ENCODE assay signal across 23 mouse cellular contexts in genomic region chr3:120861641-120862040, GRCm38 (mm10).
"Had no signal": no experiment of that assay in that cellular context is flagged by ENCODE, and none has a peak within 500 bp of the region (broad histone marks: within the 10 kb centered on the region; RNA-seq: fewer than 3 reads in every experiment).

No protein-coding gene starts in this region.

- H3K9me3 ChIP-seq: kidney, embryonic 15.5 days; limb, embryonic 10.5 days; limb, embryonic 13.5 days; midbrain, embryonic 12.5 days; midbrain, embryonic 15.5 days; neural tube, embryonic 12.5 days; neural tube, embryonic 15.5 days; stomach, embryonic 15.5 days had no signal

- H3K27me3 ChIP-seq: kidney, embryonic 15.5 days; limb, embryonic 13.5 days; midbrain, embryonic 12.5 days; midbrain, embryonic 15.5 days; neural tube, embryonic 12.5 days; neural tube, embryonic 15.5 days; stomach, embryonic 15.5 days had no signal

- H3K4me1 ChIP-seq: kidney, embryonic 15.5 days; limb, embryonic 10.5 days; limb, embryonic 13.5 days; midbrain, embryonic 12.5 days; midbrain, embryonic 15.5 days; neural tube, embryonic 12.5 days; neural tube, embryonic 15.5 days; stomach, embryonic 15.5 days had no signal

- ATAC-seq: liver, postnatal 0 days; lung, postnatal 0 days; midbrain, embryonic 15.5 days had no signal

- H3K4me3 ChIP-seq: kidney, embryonic 15.5 days; limb, embryonic 10.5 days; limb, embryonic 13.5 days; midbrain, embryonic 12.5 days; midbrain, embryonic 15.5 days; neural tube, embryonic 12.5 days; neural tube, embryonic 15.5 days; stomach, embryonic 15.5 days had no signal

- H3K27ac ChIP-seq: kidney, embryonic 15.5 days; limb, embryonic 10.5 days; limb, embryonic 13.5 days; liver, embryonic 14.5 days; macrophage; midbrain, embryonic 12.5 days; midbrain, embryonic 15.5 days; neural tube, embryonic 12.5 days; neural tube, embryonic 15.5 days; stomach, embryonic 15.5 days had no signal

- DNase-seq: kidney, adult 8-10 months; kidney, postnatal 10 days; kidney, postnatal 36 days; liver; liver, postnatal 0 days; lung, embryonic 14.5 days; right cerebral cortex, adult 18-20 months; right cerebral cortex, postnatal 14 days; right cerebral cortex, postnatal 4 days; spleen, adult 18-20 months; thymus, adult 18-20 months; thymus, postnatal 36 days had no signal

- H3K9ac ChIP-seq: kidney, embryonic 15.5 days; limb, embryonic 13.5 days; liver, embryonic 14.5 days; liver, postnatal 0 days; lung, embryonic 14.5 days; midbrain, embryonic 12.5 days; midbrain, embryonic 15.5 days; neural tube, embryonic 12.5 days; neural tube, embryonic 15.5 days; stomach, embryonic 15.5 days had no signal

- H3K4me2 ChIP-seq: kidney, embryonic 15.5 days; limb, embryonic 13.5 days; lung, embryonic 14.5 days; midbrain, embryonic 12.5 days; midbrain, embryonic 15.5 days; neural tube, embryonic 12.5 days; neural tube, embryonic 15.5 days; stomach, embryonic 15.5 days had no signal

- H3K36me3 ChIP-seq: kidney, embryonic 15.5 days; limb, embryonic 10.5 days; limb, embryonic 13.5 days; midbrain, embryonic 12.5 days; midbrain, embryonic 15.5 days; neural tube, embryonic 12.5 days; neural tube, embryonic 15.5 days; stomach, embryonic 15.5 days had no signal
